Comparison of ENCODE assay signal across 9 mouse cellular contexts in the genomic region with DNA sequence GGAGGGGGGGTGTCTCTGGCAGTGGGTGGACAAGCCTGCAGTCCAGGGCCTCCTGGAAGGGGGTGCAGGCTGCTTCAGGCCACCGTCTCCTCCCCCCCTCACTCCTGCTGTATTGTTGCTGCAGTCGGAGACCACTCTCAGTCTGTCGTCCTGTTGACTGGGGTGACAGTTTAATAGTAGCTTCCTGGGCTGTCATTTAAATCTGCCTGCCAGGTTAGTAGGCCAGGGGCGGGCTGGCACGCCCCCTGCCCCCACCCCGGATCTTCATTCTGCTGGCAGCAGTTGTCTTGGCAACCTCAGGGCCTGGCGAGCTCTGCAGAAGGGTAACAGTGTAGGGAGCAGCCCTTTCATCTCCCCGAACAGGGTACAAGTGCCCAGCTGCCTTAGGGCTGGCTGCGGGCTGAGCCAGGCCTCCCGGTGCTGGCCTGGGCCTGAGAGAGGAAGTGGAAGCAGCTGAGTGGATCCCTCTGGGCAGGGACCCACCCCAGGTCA. TPM values are rescaled to one million over a fixed set of nuclear protein-coding genes. Genes with fewer than 3 reads are reported as not detected.
DNase-seq lines count a peak whose midpoint lies in the region; ATAC-seq and TF ChIP-seq lines count a peak whose summit lies in the region.
"Had no signal": no experiment of that assay in that cellular context is flagged by ENCODE, and none has a peak within 500 bp of the region (broad histone marks: within the 10 kb centered on the region; RNA-seq: fewer than 3 reads in every experiment).

No protein-coding gene starts in this region.

- intact Hi-C loops in gastrocnemius, adult 2 months (cut with DNase I), result no loop called here

- H3K27ac ChIP-seq in gastrocnemius, adult 2 months, result no peak overlapping the region
- no peak overlapping the region for H3K27ac ChIP-seq in stomach, postnatal 0 days (replicated peaks)
- no peak overlapping the region for H3K27ac ChIP-seq in liver, postnatal 0 days (ENCODE audit: low read depth)

- no peaks in the 10 kb centered on the region for H3K27me3 ChIP-seq in stomach, postnatal 0 days (ENCODE audit: control insufficient read depth, insufficient read depth, low read length)
- H3K27me3 ChIP-seq in liver, postnatal 0 days (ENCODE audit: insufficient read depth, low read length), result no peaks in the 10 kb centered on the region
- H3K27me3 ChIP-seq: CH12.LX had no signal

- WGBS in stomach, postnatal 0 days, result 39% methylated on average over 10 of the region's 10 CpGs
- 42% methylated on average over 10 of the region's 10 CpGs for WGBS in liver, postnatal 0 days (ENCODE audit: insufficient replicate concordance)

- H3K9ac ChIP-seq in stomach, postnatal 0 days (ENCODE audit: low read length), result no peak overlapping the region
- no peak overlapping the region for H3K9ac ChIP-seq in liver, postnatal 0 days (replicated peaks)

- TF ChIP-seq CTCF in gastrocnemius, adult 2 months (IDR thresholded peaks at IDR 0.05), result no peak
- TF ChIP-seq CTCF in stomach, postnatal 0 days (IDR thresholded peaks at IDR 0.05; ENCODE audit: low read depth), result no peak
- TF ChIP-seq CTCF in liver, postnatal 0 days (IDR thresholded peaks at IDR 0.05; ENCODE audit: low read depth), result no peak

- no peaks in the 10 kb centered on the region for H3K4me1 ChIP-seq in stomach, postnatal 0 days (replicated peaks; ENCODE audit: control insufficient read depth, insufficient read depth)
- no peaks in the 10 kb centered on the region for H3K4me1 ChIP-seq in liver, postnatal 0 days (ENCODE audit: insufficient read depth)

- no peak overlapping the region for H3K4me3 ChIP-seq in gastrocnemius, adult 2 months
- no peak overlapping the region for H3K4me3 ChIP-seq in stomach, postnatal 0 days (ENCODE audit: low read depth, low read length)
- H3K4me3 ChIP-seq in liver, postnatal 0 days (ENCODE audit: low read depth, low read length), result no peak overlapping the region

- ATAC-seq in megakaryocyte, adult 5-6 weeks (ENCODE audit: poor library complexity, severe bottlenecking), result peak; percentile 79
- peak; percentile 47; the same call in 1 of the 2 replicates for ATAC-seq in stomach, postnatal 0 days (ENCODE audit: low FRiP score, low TSS enrichment)
- ATAC-seq in liver, postnatal 0 days, result no peak

- DNase-seq in frontal cortex, postnatal 14 days (ENCODE audit: low spot score in 2 of 2), result peak; percentile 57 to 76
- no peak for DNase-seq in frontal cortex, postnatal 25 days (ENCODE audit: low spot score in 2 of 2)
- peak; percentile 73 for DNase-seq in brain, adult 2 months (ENCODE audit: low read depth, low spot score)
- peak; percentile 64 for DNase-seq in gastrocnemius, adult 2 months
- DNase-seq in stomach, postnatal 0 days (ENCODE audit: low spot score), result no peak
- no peak for DNase-seq in urinary bladder, postnatal 14 days (ENCODE audit: low spot score)
- no peak for DNase-seq in liver, postnatal 0 days

- H3K9me3 ChIP-seq in stomach, postnatal 0 days (ENCODE audit: control insufficient read depth, low read length), result no peaks in the 10 kb centered on the region
- H3K9me3 ChIP-seq in liver, postnatal 0 days (ENCODE audit: low read length), result no peaks in the 10 kb centered on the region

- no peaks in the 10 kb centered on the region for H3K36me3 ChIP-seq in stomach, postnatal 0 days (ENCODE audit: control insufficient read depth, insufficient read depth, low read length)
- no peaks in the 10 kb centered on the region for H3K36me3 ChIP-seq in liver, postnatal 0 days (replicated peaks; ENCODE audit: insufficient read depth, low read length)

- TF ChIP-seq EP300 in stomach, postnatal 0 days (optimal IDR thresholded peaks at IDR 0.05), result no peak
- TF ChIP-seq EP300 in liver, postnatal 0 days (IDR thresholded peaks at IDR 0.05; ENCODE audit: low read depth), result no peak

- H3K4me2 ChIP-seq in stomach, postnatal 0 days (replicated peaks; ENCODE audit: low read depth), result no peak overlapping the region
- no peak overlapping the region for H3K4me2 ChIP-seq in liver, postnatal 0 days (ENCODE audit: low read depth, low read length)

RNA-seq across cellular contexts. Expression of gene Lrp8, which starts 26.7 kb away (rescaled TPM):
- total RNA-seq in gastrocnemius, adult 2 months (2021), result under 1 TPM; 0.31 to 0.33 TPM
- total RNA-seq in megakaryocyte, adult 5-6 weeks (2015), result 4.9 and 6.7 TPM in 2 replicates
- 5.0 and 6.3 TPM in 2 replicates for total RNA-seq in megakaryocyte, adult 5-6 weeks (2017)
- polyA plus RNA-seq in stomach, postnatal 0 days (2015; fragmentation: Nextera tagmentation; extraction: Ambion mirVana), result 0.85 and 1.3 TPM in 2 replicates
- polyA plus RNA-seq in liver, postnatal 0 days (2015; fragmentation: Nextera tagmentation; extraction: Ambion mirVana), result 0.61 and 0.63 TPM in 2 replicates

RNA-seq across cellular contexts. Expression of gene Magoh, which starts 50.8 kb away (rescaled TPM):
- total RNA-seq in gastrocnemius, adult 2 months (2021), result 10 to 100 TPM; 25.6 to 30.0 TPM
- 131 and 134 TPM in 2 replicates for total RNA-seq in megakaryocyte, adult 5-6 weeks (2015)
- 208 and 218 TPM in 2 replicates for total RNA-seq in megakaryocyte, adult 5-6 weeks (2017)
- polyA plus RNA-seq in stomach, postnatal 0 days (2015; fragmentation: Nextera tagmentation; extraction: Ambion mirVana), result 126 and 145 TPM in 2 replicates
- polyA plus RNA-seq in liver, postnatal 0 days (2015; fragmentation: Nextera tagmentation; extraction: Ambion mirVana), result 66.1 and 67.5 TPM in 2 replicates

Comparison
In these comparisons a context has a peak if more than half of its experiments do, and no peak if none do; other contexts are left out.
1. DNase-seq: peak in frontal cortex, postnatal 14 days (2 of 2), brain, adult 2 months (single experiment) and gastrocnemius, adult 2 months (single experiment); none in frontal cortex, postnatal 25 days (0 of 2), stomach, postnatal 0 days (single experiment), urinary bladder, postnatal 14 days (single experiment) and liver, postnatal 0 days (single experiment).
2. RNA of gene Lrp8, which starts 26.7 kb away (total RNA-seq): 4.9 to 6.7 TPM in megakaryocyte, adult 5-6 weeks; 0.31 to 0.33 TPM in gastrocnemius, adult 2 months; every median in the first group is over 4 times any median in the second.
3. RNA of gene Magoh, which starts 50.8 kb away (total RNA-seq): 131 to 218 TPM in megakaryocyte, adult 5-6 weeks; 25.6 to 30.0 TPM in gastrocnemius, adult 2 months; every median in the first group is over 4 times any median in the second.